Mouse (Mus musculus) megakaryocyte, embryonic 14.5 days (primary cell): Measurements from ENCODE around the gene Cfl1.

ENCODE experiments used
- FLI1 ChIP-seq: IDR thresholded peaks from 2 replicates; pipeline ENCODE4 v1.6.1; 2012; ENCODE audit warnings: low read length, inconsistent platforms, mixed read lengths
- GATA1 ChIP-seq: IDR thresholded peaks from 3 replicates; pipeline ENCODE4 v1.6.1; 2012; ENCODE audit warnings: mixed read lengths, low read length, inconsistent platforms, borderline replicate concordance

- TF ChIP-seq GATA1 = no peak
- TF ChIP-seq FLI1 = no peak
Measured at GRCm38 (mm10) chr19:5473720-5474119, 16.5 kb upstream of the Cfl1 start, which contains the start of gene Efemp2.
